Mouse (Mus musculus): ENCODE results near the gene Dpysl5. TPM values are rescaled to one million over a fixed set of nuclear protein-coding genes. Genes with fewer than 3 reads are reported as not detected.
A peak's percentile ranks its signal among the peaks of the same experiment; 100 is the strongest.

Gene Dpysl5
- polyA plus RNA-seq, 1 experiment from 2014 or later = 3.9 TPM

- under 1% methylated on average over 41 of the region's 43 CpGs for WGBS
- peak overlapping the region; percentile 70 for H3K4me2 ChIP-seq (ENCODE audit: low read depth, severe bottlenecking)
- peaks cover 12% of the 10 kb centered on the region for H3K4me1 ChIP-seq (ENCODE audit: control insufficient read depth, insufficient read depth, low read length)
- H3K9me3 ChIP-seq (ENCODE audit: control insufficient read depth, low read length) = no peaks in the 10 kb centered on the region
- H3K27me3 ChIP-seq (ENCODE audit: control insufficient read depth, insufficient read depth, low read length) = peaks cover 25% of the 10 kb centered on the region
- DNase-seq (ENCODE audit: low spot score) = peak; percentile 57
- H3K36me3 ChIP-seq (ENCODE audit: control insufficient read depth, insufficient read depth, low read length) = no peaks in the 10 kb centered on the region
- ATAC-seq (ENCODE audit: insufficient number of reproducible peaks, low FRiP score, low TSS enrichment, low read depth) = peak; percentile 14; the same call in 1 of the 2 replicates
- 0 out of 2 replicates have a peak overlapping the region, but pooled peaks have one; percentile 47 for H3K9ac ChIP-seq (ENCODE audit: low read length)
- no peak overlapping the region for H3K27ac ChIP-seq (replicated peaks; ENCODE audit: low read depth, low read length)
- peak overlapping the region; percentile 39 for H3K4me3 ChIP-seq (ENCODE audit: low read depth, low read length)
These were observed 1.3 kb downstream of the Dpysl5 start for GRCm38 (mm10) chr5:30712441-30713298.

GRCm38 (mm10) chr5:30713299-30713675, 1.9 kb downstream of the Dpysl5 start:
- no peak overlapping the region for H3K27ac ChIP-seq (replicated peaks; ENCODE audit: low read depth, low read length)
- ATAC-seq (ENCODE audit: insufficient number of reproducible peaks, low FRiP score, low TSS enrichment, low read depth) = no peak
- whole genome bisulfite sequencing = under 1% methylated on average over 20 of the region's 20 CpGs

GRCm38 (mm10) chr5:30713691-30714090, 2.3 kb downstream of the Dpysl5 start:
- WGBS = 25% methylated on average over 11 of the region's 11 CpGs
- DNase-seq (ENCODE audit: low spot score) (no peak), ATAC-seq (ENCODE audit: insufficient number of reproducible peaks, low FRiP score, low TSS enrichment, low read depth) (no peak)
- no peaks in the 10 kb centered on the region for H3K36me3 ChIP-seq (ENCODE audit: control insufficient read depth, insufficient read depth, low read length)
- peaks cover 25% of the 10 kb centered on the region for H3K27me3 ChIP-seq (ENCODE audit: control insufficient read depth, insufficient read depth, low read length)
- no peak overlapping the region for H3K27ac ChIP-seq (replicated peaks; ENCODE audit: low read depth, low read length)
- peak overlapping the region; percentile 39 for H3K4me3 ChIP-seq (ENCODE audit: low read depth, low read length)
- peaks cover 12% of the 10 kb centered on the region for H3K4me1 ChIP-seq (ENCODE audit: control insufficient read depth, insufficient read depth, low read length)
- H3K9me3 ChIP-seq (ENCODE audit: control insufficient read depth, low read length) = no peaks in the 10 kb centered on the region
- H3K9ac ChIP-seq (ENCODE audit: low read length) = 0 out of 2 replicates have a peak overlapping the region, but pooled peaks have one; percentile 47
- H3K4me2 ChIP-seq (ENCODE audit: low read depth, severe bottlenecking) = peak overlapping the region; percentile 70

More at GRCm38 (mm10) chr5:30713299-30713675, 1.9 kb downstream of the Dpysl5 start:
- Histone ChIP-seq H3K9ac (ENCODE audit: low read length) (peak overlapping the region; percentile 47; the same call in 1 of the 2 replicates), H3K36me3 (ENCODE audit: control insufficient read depth, insufficient read depth, low read length) (no peaks in the 10 kb centered on the region), H3K4me3 (ENCODE audit: low read depth, low read length) (peak overlapping the region; percentile 39), H3K4me2 (ENCODE audit: low read depth, severe bottlenecking) (peak overlapping the region; percentile 70), H3K9me3 (ENCODE audit: control insufficient read depth, low read length) (no peaks in the 10 kb centered on the region), H3K27me3 (ENCODE audit: control insufficient read depth, insufficient read depth, low read length) (peaks cover 25% of the 10 kb centered on the region), H3K4me1 (ENCODE audit: control insufficient read depth, insufficient read depth, low read length) (peaks cover 12% of the 10 kb centered on the region)
- DNase-seq (ENCODE audit: low spot score) = no peak

GRCm38 (mm10) chr5:30716311-30716710, 4.9 kb downstream of the Dpysl5 start:
- peaks cover 25% of the 10 kb centered on the region for H3K27me3 ChIP-seq (ENCODE audit: control insufficient read depth, insufficient read depth, low read length)
- H3K36me3 ChIP-seq (ENCODE audit: control insufficient read depth, insufficient read depth, low read length) = no peaks in the 10 kb centered on the region
- no peaks in the 10 kb centered on the region for H3K9me3 ChIP-seq (ENCODE audit: control insufficient read depth, low read length)
- no peak overlapping the region for H3K4me2 ChIP-seq (ENCODE audit: low read depth, severe bottlenecking)
- DNase-seq (ENCODE audit: low spot score) = no peak
- WGBS = 88% methylated on average over 2 of the region's 2 CpGs
- no peak overlapping the region for H3K9ac ChIP-seq (ENCODE audit: low read length)
- H3K4me1 ChIP-seq (ENCODE audit: control insufficient read depth, insufficient read depth, low read length) = peaks cover 12% of the 10 kb centered on the region
- ATAC-seq (ENCODE audit: insufficient number of reproducible peaks, low FRiP score, low TSS enrichment, low read depth) = no peak
- H3K4me3 ChIP-seq (ENCODE audit: low read depth, low read length) = no peak overlapping the region
- no peak overlapping the region for H3K27ac ChIP-seq (replicated peaks; ENCODE audit: low read depth, low read length)

GRCm38 (mm10) chr5:30717506-30717905, 6.1 kb downstream of the Dpysl5 start:
- DNase-seq (ENCODE audit: low spot score) (no peak), ATAC-seq (ENCODE audit: insufficient number of reproducible peaks, low FRiP score, low TSS enrichment, low read depth) (no peak)
- no peak overlapping the region for H3K9ac ChIP-seq (ENCODE audit: low read length)
- no peak overlapping the region for H3K27ac ChIP-seq (replicated peaks; ENCODE audit: low read depth, low read length)
- H3K4me1 ChIP-seq (ENCODE audit: control insufficient read depth, insufficient read depth, low read length) = peaks cover 9% of the 10 kb centered on the region
- H3K27me3 ChIP-seq (ENCODE audit: control insufficient read depth, insufficient read depth, low read length) = peaks cover 22% of the 10 kb centered on the region
- H3K4me2 ChIP-seq (ENCODE audit: low read depth, severe bottlenecking) = no peak overlapping the region
- no peaks in the 10 kb centered on the region for H3K9me3 ChIP-seq (ENCODE audit: control insufficient read depth, low read length)
- 84% methylated on average over 4 of the region's 4 CpGs for WGBS
- no peak overlapping the region for H3K4me3 ChIP-seq (ENCODE audit: low read depth, low read length)
- H3K36me3 ChIP-seq (ENCODE audit: control insufficient read depth, insufficient read depth, low read length) = no peaks in the 10 kb centered on the region

GRCm38 (mm10) chr5:30717991-30718703, 6.8 kb downstream of the Dpysl5 start:
- whole genome bisulfite sequencing = 89% methylated on average over 10 of the region's 10 CpGs
- H3K4me3 ChIP-seq (ENCODE audit: low read depth, low read length) = no peak overlapping the region
- no peaks in the 10 kb centered on the region for H3K9me3 ChIP-seq (ENCODE audit: control insufficient read depth, low read length)
- H3K4me2 ChIP-seq (ENCODE audit: low read depth, severe bottlenecking) = no peak overlapping the region
- ATAC-seq (ENCODE audit: insufficient number of reproducible peaks, low FRiP score, low TSS enrichment, low read depth) = no peak
- peaks cover 15% of the 10 kb centered on the region for H3K27me3 ChIP-seq (ENCODE audit: control insufficient read depth, insufficient read depth, low read length)
- DNase-seq (ENCODE audit: low spot score) = no peak
- peaks cover 4% of the 10 kb centered on the region; the same call in 1 of the 2 replicates for H3K4me1 ChIP-seq (ENCODE audit: control insufficient read depth, insufficient read depth, low read length)
- H3K36me3 ChIP-seq (ENCODE audit: control insufficient read depth, insufficient read depth, low read length) = no peaks in the 10 kb centered on the region
- no peak overlapping the region for H3K9ac ChIP-seq (ENCODE audit: low read length)
- no peak overlapping the region for H3K27ac ChIP-seq (replicated peaks; ENCODE audit: low read depth, low read length)

- Histone ChIP-seq H3K36me3 (ENCODE audit: control insufficient read depth, insufficient read depth, low read length) (no peaks in the 10 kb centered on the region), H3K27me3 (ENCODE audit: control insufficient read depth, insufficient read depth, low read length) (no peaks in the 10 kb centered on the region), H3K9me3 (ENCODE audit: control insufficient read depth, low read length) (no peaks in the 10 kb centered on the region), H3K4me1 (ENCODE audit: control insufficient read depth, insufficient read depth, low read length) (no peaks in the 10 kb centered on the region), H3K27ac (replicated peaks; ENCODE audit: low read depth, low read length) (no peak overlapping the region), H3K9ac (ENCODE audit: low read length) (no peak overlapping the region), H3K4me3 (ENCODE audit: low read depth, low read length) (no peak overlapping the region), H3K4me2 (ENCODE audit: low read depth, severe bottlenecking) (no peak overlapping the region)
- ATAC-seq (ENCODE audit: insufficient number of reproducible peaks, low FRiP score, low TSS enrichment, low read depth) = no peak
- 86% methylated on average over 8 of the region's 8 CpGs for WGBS
- DNase-seq (ENCODE audit: low spot score) = no peak
These were observed 10.6 kb downstream of the Dpysl5 start for GRCm38 (mm10) chr5:30721935-30722334.

GRCm38 (mm10) chr5:30726151-30726693, 14.9 kb downstream of the Dpysl5 start:
- Histone ChIP-seq H3K9me3 (ENCODE audit: control insufficient read depth, low read length) (no peaks in the 10 kb centered on the region), H3K4me3 (ENCODE audit: low read depth, low read length) (no peak overlapping the region), H3K27me3 (ENCODE audit: control insufficient read depth, insufficient read depth, low read length) (no peaks in the 10 kb centered on the region), H3K27ac (replicated peaks; ENCODE audit: low read depth, low read length) (no peak overlapping the region), H3K9ac (ENCODE audit: low read length) (no peak overlapping the region), H3K4me1 (ENCODE audit: control insufficient read depth, insufficient read depth, low read length) (no peaks in the 10 kb centered on the region), H3K4me2 (ENCODE audit: low read depth, severe bottlenecking) (no peak overlapping the region), H3K36me3 (ENCODE audit: control insufficient read depth, insufficient read depth, low read length) (no peaks in the 10 kb centered on the region)
- WGBS = 89% methylated on average over 5 of the region's 5 CpGs
- no peak for ATAC-seq (ENCODE audit: insufficient number of reproducible peaks, low FRiP score, low TSS enrichment, low read depth)
- DNase-seq (ENCODE audit: low spot score) = no peak
